Mouse (Mus musculus): Measurements from ENCODE around the gene Frs3.
"Not testable (repeated sequence)": the region's sequence is repeated elsewhere in the genome, so short reads cannot be mapped to it uniquely, and the experiment has no call there.

The Frs3 gene

GRCm38 (mm10) chr17:47688608-47689575 is at the start of gene Frs3:
Gene Frs3, plus strand, starts transcription at chr17:47689030.
- DNase-seq: peak in 1 of 2 experiments; percentile 46

- no peak for DNase-seq
Observed at GRCm38 (mm10) chr17:47642992-47643391, 45.8 kb upstream of the Frs3 start.

- peak; percentile 68 to 85 for DNase-seq
Observed at GRCm38 (mm10) chr17:47646683-47647082, 42.1 kb upstream of the Frs3 start.

- DNase-seq: no peak
Observed at GRCm38 (mm10) chr17:47648966-47649365, 39.9 kb upstream of the Frs3 start.

- DNase-seq: no peak
Observed at GRCm38 (mm10) chr17:47651953-47652352, 36.9 kb upstream of the Frs3 start.

GRCm38 (mm10) chr17:47654346-47654745 is 34.5 kb upstream of the Frs3 start:
- DNase-seq: not testable (repeated sequence)

- DNase-seq: no peak
Observed at GRCm38 (mm10) chr17:47655697-47656096, 33.1 kb upstream of the Frs3 start.

- no peak for DNase-seq
Observed at GRCm38 (mm10) chr17:47657901-47658300, 30.9 kb upstream of the Frs3 start.

- DNase-seq: no peak
Observed at GRCm38 (mm10) chr17:47658741-47659243, 30.0 kb upstream of the Frs3 start.

- DNase-seq: no peak
Observed at GRCm38 (mm10) chr17:47663009-47663713, 25.7 kb upstream of the Frs3 start.

- no peak for DNase-seq
Observed at GRCm38 (mm10) chr17:47664474-47664873, 24.4 kb upstream of the Frs3 start.

GRCm38 (mm10) chr17:47669166-47669565 is 19.7 kb upstream of the Frs3 start:
- DNase-seq: no peak

GRCm38 (mm10) chr17:47671988-47672310 is 16.9 kb upstream of the Frs3 start:
- no peak for DNase-seq

GRCm38 (mm10) chr17:47672311-47673111 is 16.3 kb upstream of the Frs3 start:
- peak; percentile 54 to 66 for DNase-seq

GRCm38 (mm10) chr17:47676581-47676980 is 12.2 kb upstream of the Frs3 start:
- DNase-seq: peak in 1 of 2 experiments; percentile 83

- DNase-seq: no peak
Observed at GRCm38 (mm10) chr17:47678238-47678637, 10.6 kb upstream of the Frs3 start.

- DNase-seq: no peak
Observed at GRCm38 (mm10) chr17:47678702-47679101, 10.1 kb upstream of the Frs3 start.

- no peak for DNase-seq
Observed at GRCm38 (mm10) chr17:47682836-47683235, 6.0 kb upstream of the Frs3 start.

- peak; percentile 96 for DNase-seq
Observed at GRCm38 (mm10) chr17:47687409-47688343, 1.2 kb upstream of the Frs3 start.

GRCm38 (mm10) chr17:47688344-47688607 is 554 bp upstream of the Frs3 start, which contains the start of gene Tomm6:
Gene Tomm6, minus strand, starts transcription at chr17:47688386.
- no peak for DNase-seq

- DNase-seq: no peak
Observed at GRCm38 (mm10) chr17:47689894-47690293, 1.1 kb downstream of the Frs3 start.

- DNase-seq: no peak
Observed at GRCm38 (mm10) chr17:47691650-47692049, 2.8 kb downstream of the Frs3 start.

Measured in kidney, adult 8-10 months (tissue).